Mouse (Mus musculus) liver, adult 2 months (tissue): ENCODE measurements around the gene Ppp1r11. TPM values are rescaled to one million over a fixed set of nuclear protein-coding genes. Genes with fewer than 3 reads are reported as not detected.

Experiments used
- DNase-seq: peaks from one replicate; pipeline ENCODE4 v3.0.0-alpha.2; 2011; ENCODE audit warnings: low read depth, low spot score; ENCODE audit errors: extremely low read depth
- H3K27ac ChIP-seq: fragments of 200-500 bp; replicated peaks from 2 replicates; pipeline ENCODE4 v1.5.1; 2012; ENCODE audit warnings: low read depth, mild to moderate bottlenecking, control low read depth, inconsistent platforms, low read length; ENCODE audit not compliant: insufficient read depth
- H3K27me3 ChIP-seq: fragments of 200-500 bp; 2 replicates; pipeline ENCODE4 v1.6.1; 2012; ENCODE audit warnings: mild to moderate bottlenecking, moderate library complexity, low read length, inconsistent platforms; ENCODE audit not compliant: control insufficient read depth, insufficient read depth
- H3K36me3 ChIP-seq: fragments of 200-500 bp; 2 replicates; pipeline ENCODE4 v1.6.1; 2012; ENCODE audit warnings: low read length, inconsistent platforms; ENCODE audit not compliant: control insufficient read depth, insufficient read depth
- H3K4me1 ChIP-seq: fragments of 200-500 bp; 2 replicates; pipeline ENCODE4 v1.6.1; 2011; ENCODE audit warnings: low read length; ENCODE audit not compliant: control insufficient read depth, insufficient read depth
- H3K4me3 ChIP-seq: fragments of 200-500 bp; 2 replicates; pipeline ENCODE4 v1.5.1; 2011; ENCODE audit warnings: low read depth, mild to moderate bottlenecking, control low read depth, low read length, moderate library complexity; ENCODE audit not compliant: insufficient read depth
- H3K79me2 ChIP-seq: fragments of 200-500 bp; 2 replicates; pipeline ENCODE4 v1.6.1; 2012; ENCODE audit warnings: inconsistent platforms, mild to moderate bottlenecking, low read length, moderate library complexity; ENCODE audit not compliant: control insufficient read depth, insufficient read depth
- H3K9ac ChIP-seq: fragments of 200-500 bp; 2 replicates; pipeline ENCODE4 v1.6.1; 2012; ENCODE audit warnings: low read depth, mild to moderate bottlenecking, control low read depth, inconsistent platforms, low read length
- CTCF ChIP-seq: fragments of 200-500 bp; IDR thresholded peaks from 2 replicates; pipeline ENCODE4 v1.5.1; 2011; ENCODE audit warnings: low read depth, low read length, control low read depth
- POLR2A ChIP-seq: fragments of 200-500 bp; IDR thresholded peaks from 2 replicates; pipeline ENCODE4 v1.6.1; 2011; ENCODE audit warnings: low read length, control low read depth; ENCODE audit not compliant: insufficient read depth; ENCODE audit errors: extremely low read depth
- WGBS: fragments of 180-500 bp; shearing (Covaris S2); methylation state at CpG from one replicate; pipeline ENCODE4 v1.1.7; 2018; 5-methylcytosine and 5-hydroxymethylcytosine counted together
- polyA plus RNA-seq: library from polyadenylated mRNA; depleted of rRNA; stranded (reverse); fragments of >200 nt; gene quantifications from 2 replicates; pipeline ENCODE4 v1.2.3, GENCODE M21; 2012; rRNA removed
- total RNA-seq: library from RNA; depleted of rRNA; stranded (reverse); fragments of >200 nt; gene quantifications from 2 replicates; pipeline ENCODE4 v1.2.3, GENCODE M21; 2014; rRNA removed

Ppp1r11 gene
- total and polyA plus RNA-seq, 2 experiments = 24.2 to 37.7 TPM

GRCm38 (mm10) chr17:36908235-36908634 is 43.3 kb downstream of the Ppp1r11 start:
- H3K27ac ChIP-seq = no peak overlapping the region
- no peak for TF ChIP-seq POLR2A
- no peak for TF ChIP-seq CTCF
- no peak overlapping the region for H3K9ac ChIP-seq
- no peaks in the 10 kb centered on the region for H3K27me3 ChIP-seq
- H3K4me3 ChIP-seq = no peak overlapping the region
- DNase-seq = no peak
- WGBS = 54% methylated on average over 1 of the region's 1 CpGs
- H3K36me3 ChIP-seq = no peaks in the 10 kb centered on the region
- no peaks in the 10 kb centered on the region for H3K79me2 ChIP-seq
- H3K4me1 ChIP-seq = no peaks in the 10 kb centered on the region

- no peak for TF ChIP-seq POLR2A
- TF ChIP-seq CTCF = no peak
- Histone ChIP-seq H3K27ac (no peak overlapping the region), H3K36me3 (no peaks in the 10 kb centered on the region), H3K27me3 (no peaks in the 10 kb centered on the region), H3K4me1 (no peaks in the 10 kb centered on the region), H3K79me2 (no peaks in the 10 kb centered on the region), H3K4me3 (no peak overlapping the region), H3K9ac (no peak overlapping the region)
- DNase-seq = peak; percentile 4
- WGBS = 36% methylated on average over 3 of the region's 3 CpGs
Observed at GRCm38 (mm10) chr17:36903651-36904050, 47.9 kb downstream of the Ppp1r11 start.

- Histone ChIP-seq H3K27ac (no peak overlapping the region), H3K36me3 (no peaks in the 10 kb centered on the region), H3K4me1 (no peaks in the 10 kb centered on the region), H3K27me3 (no peaks in the 10 kb centered on the region), H3K79me2 (no peaks in the 10 kb centered on the region), H3K4me3 (no peak overlapping the region), H3K9ac (no peak overlapping the region)
- WGBS = 43% methylated on average over 1 of the region's 1 CpGs
- no peak for DNase-seq
- TF ChIP-seq POLR2A = no peak
- TF ChIP-seq CTCF = no peak
Observed at GRCm38 (mm10) chr17:36900691-36901090, 50.9 kb downstream of the Ppp1r11 start.

- Histone ChIP-seq H3K4me3 (no peak overlapping the region), H3K36me3 (no peaks in the 10 kb centered on the region), H3K27ac (no peak overlapping the region), H3K9ac (no peak overlapping the region), H3K27me3 (no peaks in the 10 kb centered on the region), H3K4me1 (no peaks in the 10 kb centered on the region), H3K79me2 (no peaks in the 10 kb centered on the region)
- TF ChIP-seq CTCF (no peak), POLR2A (no peak)
- 85% methylated on average over 5 of the region's 5 CpGs for WGBS
- no peak for DNase-seq
Observed at GRCm38 (mm10) chr17:36900001-36900400, 51.5 kb downstream of the Ppp1r11 start.

- H3K79me2 ChIP-seq = no peaks in the 10 kb centered on the region
- H3K9ac ChIP-seq = no peak overlapping the region
- H3K27me3 ChIP-seq = no peaks in the 10 kb centered on the region
- H3K36me3 ChIP-seq = no peaks in the 10 kb centered on the region
- no peak for DNase-seq
- 86% methylated on average over 4 of the region's 4 CpGs for WGBS
- no peaks in the 10 kb centered on the region for H3K4me1 ChIP-seq
- TF ChIP-seq CTCF (no peak), POLR2A (no peak)
- H3K4me3 ChIP-seq = no peak overlapping the region
- H3K27ac ChIP-seq = no peak overlapping the region
Observed at GRCm38 (mm10) chr17:36899376-36899775, 52.2 kb downstream of the Ppp1r11 start.

Other genes starting within 250 kb of the Ppp1r11 start
- gene H2-M10.5, start 178.8 kb downstream of the Ppp1r11 start, total RNA-seq = not detected in 2 replicates
- gene H2-M10.5, start 178.8 kb downstream of the Ppp1r11 start, polyA plus RNA-seq = not detected in 2 replicates
- not detected in 2 replicates for gene H2-M10.6, start 139.6 kb downstream of the Ppp1r11 start, total RNA-seq
- gene H2-M10.6, start 139.6 kb downstream of the Ppp1r11 start, polyA plus RNA-seq = not detected in 2 replicates
- 13.5 and 14.0 TPM in 2 replicates for gene Trim26, start 114.6 kb downstream of the Ppp1r11 start, total RNA-seq
- gene Trim26, start 114.6 kb downstream of the Ppp1r11 start, polyA plus RNA-seq = 25.8 and 27.0 TPM in 2 replicates
- gene Trim15, start 84.5 kb downstream of the Ppp1r11 start, total RNA-seq = not detected in 2 replicates
- not detected in 2 replicates for gene Trim15, start 84.5 kb downstream of the Ppp1r11 start, polyA plus RNA-seq
- 0.07 TPM in 1 of 2 replicates, not detected in the other for gene Trim10, start 82.2 kb downstream of the Ppp1r11 start, total RNA-seq
- gene Trim10, start 82.2 kb downstream of the Ppp1r11 start, polyA plus RNA-seq = not detected in 2 replicates
- gene Trim40, start 61.6 kb downstream of the Ppp1r11 start, total RNA-seq = not detected in 2 replicates
- 0.05 TPM in 1 of 2 replicates, not detected in the other for gene Trim40, start 61.6 kb downstream of the Ppp1r11 start, polyA plus RNA-seq
- not detected in 2 replicates for gene Trim31, start 53.6 kb downstream of the Ppp1r11 start, total RNA-seq
- gene Trim31, start 53.6 kb downstream of the Ppp1r11 start, polyA plus RNA-seq = not detected in 2 replicates
- gene Rnf39, start 8.8 kb downstream of the Ppp1r11 start, total RNA-seq = 3.5 and 4.4 TPM in 2 replicates
- 8.8 and 11.9 TPM in 2 replicates for gene Rnf39, start 8.8 kb downstream of the Ppp1r11 start, polyA plus RNA-seq
- 14.2 and 14.8 TPM in 2 replicates for gene Znrd1, start 6.8 kb upstream of the Ppp1r11 start, total RNA-seq
- 12.3 and 13.7 TPM in 2 replicates for gene Znrd1, start 6.8 kb upstream of the Ppp1r11 start, polyA plus RNA-seq
- 9.6 and 11.9 TPM in 2 replicates for gene Znrd1as, start 6.9 kb upstream of the Ppp1r11 start, total RNA-seq
- 2.5 and 2.6 TPM in 2 replicates for gene Znrd1as, start 6.9 kb upstream of the Ppp1r11 start, polyA plus RNA-seq
- gene 2410137M14Rik, start 29.5 kb upstream of the Ppp1r11 start, total RNA-seq = not detected in 2 replicates
- not detected in 2 replicates for gene 2410137M14Rik, start 29.5 kb upstream of the Ppp1r11 start, polyA plus RNA-seq
- gene H2-M5, start 37.8 kb upstream of the Ppp1r11 start, total RNA-seq = not detected in 2 replicates
- not detected in 2 replicates for gene H2-M5, start 37.8 kb upstream of the Ppp1r11 start, polyA plus RNA-seq
- gene Zfp57, start 49.4 kb upstream of the Ppp1r11 start, total RNA-seq = 0.65 and 1.0 TPM in 2 replicates
- gene Zfp57, start 49.4 kb upstream of the Ppp1r11 start, polyA plus RNA-seq = 0.26 and 0.59 TPM in 2 replicates
- not detected in 2 replicates for gene Mog, start 71.7 kb upstream of the Ppp1r11 start, total RNA-seq
- not detected in 2 replicates for gene Mog, start 71.7 kb upstream of the Ppp1r11 start, polyA plus RNA-seq
- gene Gabbr1, start 94.2 kb upstream of the Ppp1r11 start, total RNA-seq = 1.2 and 1.9 TPM in 2 replicates
- gene Gabbr1, start 94.2 kb upstream of the Ppp1r11 start, polyA plus RNA-seq = 1.4 and 3.2 TPM in 2 replicates
- not detected in 2 replicates for gene Olfr90, start 136.8 kb upstream of the Ppp1r11 start, total RNA-seq
- not detected in 2 replicates for gene Olfr90, start 136.8 kb upstream of the Ppp1r11 start, polyA plus RNA-seq
- not detected in 2 replicates for gene Olfr91, start 146.5 kb upstream of the Ppp1r11 start, total RNA-seq
- not detected in 2 replicates for gene Olfr91, start 146.5 kb upstream of the Ppp1r11 start, polyA plus RNA-seq
- not detected in 2 replicates for gene Olfr92, start 168.3 kb upstream of the Ppp1r11 start, total RNA-seq
- gene Olfr92, start 168.3 kb upstream of the Ppp1r11 start, polyA plus RNA-seq = not detected in 2 replicates
- gene Olfr93, start 209.8 kb upstream of the Ppp1r11 start, total RNA-seq = not detected in 2 replicates
- gene Olfr93, start 209.8 kb upstream of the Ppp1r11 start, polyA plus RNA-seq = not detected in 2 replicates
- gene Ubd, start 242.2 kb upstream of the Ppp1r11 start, total RNA-seq = 0.46 and 0.47 TPM in 2 replicates
- gene Ubd, start 242.2 kb upstream of the Ppp1r11 start, polyA plus RNA-seq = 0.22 TPM in 1 of 2 replicates, not detected in the other
- not detected in 2 replicates for gene Olfr94, start 249.3 kb upstream of the Ppp1r11 start, total RNA-seq
- not detected in 2 replicates for gene Olfr94, start 249.3 kb upstream of the Ppp1r11 start, polyA plus RNA-seq